Mouse (Mus musculus) erythroblast, embryonic 14.5 days (primary cell): ENCODE data around the gene Mad1l1. TPM values are rescaled to one million over a fixed set of nuclear protein-coding genes. Genes with fewer than 3 reads are reported as not detected.

Experiments
- H3K27me3 ChIP-seq: 2 replicates; pipeline ENCODE4 v1.6.1; 2012; ENCODE audit warnings: inconsistent platforms; ENCODE audit not compliant: control insufficient read depth
- H3K36me3 ChIP-seq: 2 replicates; pipeline ENCODE4 v1.6.1; 2012; ENCODE audit warnings: mild to moderate bottlenecking, inconsistent platforms; ENCODE audit not compliant: control insufficient read depth
- H3K4me1 ChIP-seq: 2 replicates; pipeline ENCODE4 v1.6.1; 2012; ENCODE audit warnings: inconsistent platforms; ENCODE audit not compliant: control insufficient read depth
- H3K4me3 ChIP-seq: replicated peaks from 2 replicates; pipeline ENCODE3; 2012; ENCODE audit warnings: moderate library complexity, mild to moderate bottlenecking, inconsistent platforms
- H3K9me3 ChIP-seq: 2 replicates; pipeline ENCODE4 v1.6.1; 2012; ENCODE audit warnings: low read length, inconsistent platforms, mixed read lengths; ENCODE audit not compliant: control insufficient read depth
- GATA1 ChIP-seq: IDR thresholded peaks from 2 replicates; pipeline ENCODE4 v1.6.1; 2012; ENCODE audit warnings: low read length, inconsistent platforms, mixed read lengths
- TAL1 ChIP-seq: IDR thresholded peaks from 3 replicates; pipeline ENCODE4 v1.6.1; 2012; ENCODE audit warnings: low read length, inconsistent platforms, mixed read lengths
- polyA plus RNA-seq: library from polyadenylated mRNA; stranded (reverse); fragments of >175 nt; gene quantifications from 2 replicates; pipeline ENCODE4 v1.2.3, GENCODE M21; 2012

Mad1l1 gene
- polyA plus RNA-seq, 1 experiment, result 2.4 TPM

- Histone ChIP-seq H3K27me3 (no peaks in the 10 kb centered on the region), H3K4me1 (no peaks in the 10 kb centered on the region; the same call in 1 of the 2 replicates), H3K4me3 (no peak overlapping the region), H3K9me3 (peaks cover 5% of the 10 kb centered on the region; the same call in 1 of the 2 replicates), H3K36me3 (peaks cover 82% of the 10 kb centered on the region)
- TF ChIP-seq GATA1, result no peak
- no peak for TF ChIP-seq TAL1
Measured at GRCm38 (mm10) chr5:140355934-140356333, 34.6 kb upstream of the Mad1l1 start.

DNA sequence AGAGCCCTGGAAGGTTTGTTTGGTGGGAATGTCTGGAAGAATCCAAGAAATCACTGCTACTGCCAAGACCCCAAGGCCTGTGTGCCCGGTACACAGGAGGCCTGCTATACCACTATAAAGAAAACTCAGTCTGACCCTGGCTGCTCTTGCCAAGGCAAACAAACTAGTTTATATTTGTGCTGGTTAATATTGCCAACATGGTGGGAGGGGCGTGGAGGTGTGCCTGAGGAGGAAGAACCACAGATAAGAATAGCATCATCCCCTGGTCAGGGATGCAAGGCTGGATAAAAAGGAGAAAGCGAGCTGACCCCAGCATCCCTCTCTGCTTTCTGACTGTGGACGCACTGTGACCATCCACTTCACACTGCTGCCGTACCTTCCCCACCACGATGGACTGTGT is 31.0 kb upstream of the Mad1l1 start:
- Histone ChIP-seq H3K4me3 (no peak overlapping the region), H3K9me3 (peaks cover 5% of the 10 kb centered on the region; the same call in 1 of the 2 replicates), H3K36me3 (peaks cover 67% of the 10 kb centered on the region), H3K4me1 (no peaks in the 10 kb centered on the region), H3K27me3 (no peaks in the 10 kb centered on the region)
- no peak for TF ChIP-seq GATA1
- no peak for TF ChIP-seq TAL1

DNA sequence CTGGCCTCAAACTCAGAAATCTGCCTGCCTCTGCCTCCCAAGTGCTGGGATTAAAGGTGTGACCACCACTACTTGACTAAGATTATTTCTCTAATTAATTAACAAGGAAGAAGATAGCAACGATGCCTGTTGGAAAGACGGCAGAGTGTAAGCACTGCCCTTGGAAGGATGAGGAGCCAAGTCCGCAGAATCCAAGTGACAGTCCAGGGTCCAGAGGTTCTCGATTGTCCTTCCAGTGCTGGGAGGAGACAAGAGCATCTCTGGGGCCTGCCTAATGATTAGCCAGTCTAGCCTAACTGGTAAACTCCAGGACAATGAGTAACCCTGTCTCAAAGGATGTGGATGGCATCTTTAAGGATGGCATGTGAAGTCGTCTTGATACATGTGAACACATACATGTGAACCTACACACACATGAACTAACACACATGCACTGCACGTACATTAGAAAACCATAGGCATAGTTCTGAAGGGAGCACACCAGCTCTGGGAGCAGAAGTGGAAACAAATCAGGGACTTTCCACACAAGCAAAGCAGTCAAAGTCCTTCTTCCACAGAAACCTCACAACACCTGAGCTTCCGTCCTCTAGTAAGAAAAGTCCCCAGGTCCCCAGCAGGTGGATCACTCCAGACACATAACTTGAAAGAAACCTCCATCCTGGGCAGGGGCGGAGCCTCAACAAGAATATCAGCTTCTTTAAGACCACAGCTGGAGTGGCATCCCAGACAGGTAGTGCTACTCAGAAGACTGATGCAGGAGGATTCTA is 29.6 kb upstream of the Mad1l1 start:
- Histone ChIP-seq H3K9me3 (peaks cover 5% of the 10 kb centered on the region; the same call in 1 of the 2 replicates), H3K4me3 (no peak overlapping the region), H3K4me1 (no peaks in the 10 kb centered on the region), H3K27me3 (no peaks in the 10 kb centered on the region), H3K36me3 (peaks cover 64% of the 10 kb centered on the region)
- TF ChIP-seq TAL1, result no peak
- TF ChIP-seq GATA1, result no peak

DNA sequence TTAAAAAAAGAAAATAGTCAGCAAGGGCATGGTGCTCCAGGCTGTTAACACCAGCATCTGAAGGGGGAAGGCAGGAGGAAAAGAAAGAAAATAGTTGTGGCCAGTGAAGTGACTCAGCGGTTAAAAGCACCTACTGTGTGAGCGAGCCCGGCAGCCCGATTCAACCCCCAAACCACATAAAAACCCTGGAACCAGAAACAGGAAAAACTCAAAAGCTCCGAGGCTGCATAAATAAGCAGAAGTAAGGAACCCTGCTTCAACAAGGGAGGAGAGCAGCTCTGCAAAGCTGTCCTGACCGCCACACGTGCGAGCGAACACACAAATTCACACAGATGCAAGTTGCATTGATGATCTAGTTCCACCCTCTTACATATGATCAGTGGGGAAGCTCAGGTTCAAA is 28.5 kb upstream of the Mad1l1 start:
- Histone ChIP-seq H3K9me3 (peaks cover 5% of the 10 kb centered on the region; the same call in 1 of the 2 replicates), H3K36me3 (peaks cover 63% of the 10 kb centered on the region), H3K27me3 (no peaks in the 10 kb centered on the region), H3K4me1 (no peaks in the 10 kb centered on the region), H3K4me3 (no peak overlapping the region)
- TF ChIP-seq TAL1 (no peak), GATA1 (no peak)

DNA sequence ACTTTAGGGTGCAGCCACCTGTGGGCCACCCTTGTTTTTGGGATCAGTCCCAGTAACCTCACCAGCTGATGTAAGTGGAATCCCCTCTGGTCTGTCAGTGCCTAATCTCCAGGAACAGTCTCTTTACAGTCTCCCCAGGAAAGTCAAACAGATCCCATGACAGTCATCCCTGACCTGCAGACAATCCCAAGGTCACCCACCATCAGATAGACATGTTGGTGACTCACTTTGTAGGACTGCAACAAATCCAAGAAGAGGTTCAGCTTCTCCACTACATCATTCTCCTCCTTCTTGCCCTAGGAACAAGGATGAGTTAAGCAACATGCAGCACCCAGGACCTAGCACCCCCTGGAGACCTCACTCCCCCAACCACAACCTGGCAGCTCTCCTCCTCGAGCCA is 24.7 kb upstream of the Mad1l1 start:
- no peak overlapping the region for H3K4me3 ChIP-seq
- H3K36me3 ChIP-seq, result peaks cover 46% of the 10 kb centered on the region
- no peaks in the 10 kb centered on the region for H3K4me1 ChIP-seq
- TF ChIP-seq GATA1, result no peak
- TF ChIP-seq TAL1, result no peak
- H3K27me3 ChIP-seq, result no peaks in the 10 kb centered on the region
- H3K9me3 ChIP-seq, result no peaks in the 10 kb centered on the region

DNA sequence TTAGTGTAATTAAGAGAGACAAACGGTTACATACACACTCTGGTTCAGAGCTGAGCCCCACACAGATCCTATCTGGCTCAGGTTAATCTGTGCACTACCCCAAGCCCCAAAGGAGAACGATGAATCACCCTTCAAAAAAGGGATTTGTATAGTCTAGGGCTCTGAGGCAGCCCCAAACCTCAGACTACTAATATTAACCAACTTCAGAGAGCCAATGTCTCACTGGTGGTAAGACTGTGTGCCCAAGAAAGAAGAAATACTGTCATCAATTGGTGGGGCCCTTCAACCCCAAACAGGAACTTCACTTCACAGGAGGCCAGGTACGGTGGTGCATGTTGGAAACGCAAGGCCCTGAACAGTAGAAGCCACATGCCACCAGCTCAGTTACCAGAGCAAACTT is 23.9 kb upstream of the Mad1l1 start:
- no peak for TF ChIP-seq GATA1
- no peak for TF ChIP-seq TAL1
- Histone ChIP-seq H3K36me3 (peaks cover 51% of the 10 kb centered on the region), H3K4me3 (no peak overlapping the region), H3K27me3 (no peaks in the 10 kb centered on the region), H3K9me3 (no peaks in the 10 kb centered on the region), H3K4me1 (no peaks in the 10 kb centered on the region)

GRCm38 (mm10) chr5:140342880-140343279 is 21.5 kb upstream of the Mad1l1 start:
- H3K4me3 ChIP-seq, result no peak overlapping the region
- peaks cover 6% of the 10 kb centered on the region for H3K9me3 ChIP-seq
- H3K36me3 ChIP-seq, result peaks cover 70% of the 10 kb centered on the region
- H3K4me1 ChIP-seq, result no peaks in the 10 kb centered on the region
- H3K27me3 ChIP-seq, result no peaks in the 10 kb centered on the region
- TF ChIP-seq TAL1 (no peak), GATA1 (no peak)

- H3K4me3 ChIP-seq, result no peak overlapping the region
- no peaks in the 10 kb centered on the region for H3K4me1 ChIP-seq
- no peak for TF ChIP-seq TAL1
- no peak for TF ChIP-seq GATA1
- peaks cover 69% of the 10 kb centered on the region for H3K36me3 ChIP-seq
- no peaks in the 10 kb centered on the region for H3K27me3 ChIP-seq
- H3K9me3 ChIP-seq, result peaks cover 6% of the 10 kb centered on the region
Measured at GRCm38 (mm10) chr5:140339836-140340235, 18.5 kb upstream of the Mad1l1 start.

DNA sequence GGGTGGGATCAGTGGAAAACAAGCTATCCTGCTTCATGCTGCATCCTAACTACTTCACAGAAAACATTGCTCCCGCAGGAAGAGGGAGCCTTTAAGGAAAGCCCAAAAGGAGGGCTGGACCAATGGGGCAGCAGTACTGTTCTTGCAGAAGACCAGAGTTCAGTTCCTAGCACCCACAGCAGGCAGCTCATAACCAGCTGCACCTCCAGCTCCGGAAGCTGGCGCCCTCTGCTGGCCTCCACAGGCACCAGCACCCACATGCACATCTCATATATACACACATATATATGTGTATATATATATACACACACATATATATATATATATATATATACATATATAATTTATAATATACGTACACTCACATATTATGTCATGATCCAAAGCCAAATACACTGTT is 17.4 kb upstream of the Mad1l1 start:
- TF ChIP-seq GATA1 (no peak), TAL1 (no peak)
- H3K36me3 ChIP-seq, result peaks cover 59% of the 10 kb centered on the region
- H3K4me3 ChIP-seq, result no peak overlapping the region
- H3K4me1 ChIP-seq, result no peaks in the 10 kb centered on the region
- H3K27me3 ChIP-seq, result no peaks in the 10 kb centered on the region
- peaks cover 6% of the 10 kb centered on the region for H3K9me3 ChIP-seq

- H3K4me3 ChIP-seq, result no peak overlapping the region
- H3K27me3 ChIP-seq, result no peaks in the 10 kb centered on the region
- peaks cover 55% of the 10 kb centered on the region for H3K36me3 ChIP-seq
- H3K9me3 ChIP-seq, result peaks cover 6% of the 10 kb centered on the region
- no peak for TF ChIP-seq GATA1
- TF ChIP-seq TAL1, result no peak
- peaks cover 13% of the 10 kb centered on the region for H3K4me1 ChIP-seq
Measured at GRCm38 (mm10) chr5:140336680-140337079, 15.3 kb upstream of the Mad1l1 start.
